Mouse (Mus musculus) liver, embryonic 15.5 days (tissue): ENCODE data around the gene 1700109H08Rik. TPM values are rescaled to one million over a fixed set of nuclear protein-coding genes. Genes with fewer than 3 reads are reported as not detected.
"Not testable (repeated sequence)": the region's sequence is repeated elsewhere in the genome, so short reads cannot be mapped to it uniquely, and the experiment has no call there.

ENCODE experiments used
- ATAC-seq: fragments of 200-750 bp; cut with Nextera tagmentation; 2 replicates; pipeline ENCODE4 v1.8.0; 2017; ENCODE audit warnings: moderate number of reproducible peaks, mild to moderate bottlenecking, moderate library complexity; ENCODE audit not compliant: insufficient read depth
- H3K27ac ChIP-seq: fragments of 300-500 bp; sonication (generic); replicated peaks from 2 replicates; pipeline ENCODE4 v1.5.1; 2015; ENCODE audit warnings: mild to moderate bottlenecking, inconsistent platforms
- H3K27me3 ChIP-seq: fragments of 300-500 bp; sonication (generic); 2 replicates; pipeline ENCODE4 v1.6.1; 2015; ENCODE audit warnings: mild to moderate bottlenecking, inconsistent platforms
- H3K36me3 ChIP-seq: fragments of 300-500 bp; sonication (generic); replicated peaks from 2 replicates; pipeline ENCODE4 v1.6.1; 2015; ENCODE audit warnings: moderate library complexity, mild to moderate bottlenecking, inconsistent platforms
- H3K4me1 ChIP-seq: fragments of 300-500 bp; sonication (generic); replicated peaks from 2 replicates; pipeline ENCODE4 v1.6.1; 2015; ENCODE audit warnings: inconsistent platforms
- H3K4me2 ChIP-seq: fragments of 300-500 bp; sonication (generic); 2 replicates; pipeline ENCODE4 v1.6.1; 2015; ENCODE audit warnings: moderate library complexity, mild to moderate bottlenecking, inconsistent platforms
- H3K4me3 ChIP-seq: fragments of 300-500 bp; sonication (generic); replicated peaks from 2 replicates; pipeline ENCODE4 v1.5.1; 2015; ENCODE audit warnings: mild to moderate bottlenecking, inconsistent platforms
- H3K9ac ChIP-seq: fragments of 300-500 bp; sonication (generic); 2 replicates; pipeline ENCODE4 v1.6.1; 2015; ENCODE audit warnings: moderate library complexity, mild to moderate bottlenecking, inconsistent platforms
- H3K9me3 ChIP-seq: fragments of 300-500 bp; sonication (generic); replicated peaks from 2 replicates; pipeline ENCODE4 v1.6.1; 2016; ENCODE audit warnings: inconsistent platforms
- WGBS: fragments of 180-500 bp; shearing (Covaris S2); methylation state at CpG from one replicate; pipeline ENCODE4 v1.1.7; 2015; ENCODE audit warnings: mixed read lengths; ENCODE audit not compliant: insufficient replicate concordance; 5-methylcytosine and 5-hydroxymethylcytosine counted together
- polyA plus RNA-seq: library from polyadenylated mRNA; unstranded; fragments of >200 nt; fragmentation: Nextera tagmentation; extraction: Ambion mirVana; gene quantifications from 2 replicates; pipeline ENCODE4 v1.2.1, GENCODE M21; 2015

The 1700109H08Rik gene
- polyA plus RNA-seq, 1 experiment from 2014 or later: 1.4 TPM

- H3K27me3 ChIP-seq: no peaks in the 10 kb centered on the region
- no peak overlapping the region for H3K27ac ChIP-seq
- peaks cover 9% of the 10 kb centered on the region for H3K4me1 ChIP-seq
- no peak overlapping the region for H3K4me3 ChIP-seq
- H3K9ac ChIP-seq: no peak overlapping the region
- ATAC-seq: no peak
- no peaks in the 10 kb centered on the region for H3K9me3 ChIP-seq
- peaks cover 11% of the 10 kb centered on the region for H3K36me3 ChIP-seq
- WGBS: 69% methylated on average over 3 of the region's 3 CpGs
- H3K4me2 ChIP-seq: no peak overlapping the region
Observed at GRCm38 (mm10) chr5:3600790-3601189, 29.4 kb downstream of the 1700109H08Rik start.

- H3K27me3 ChIP-seq: no peaks in the 10 kb centered on the region
- 84% methylated on average over 9 of the region's 9 CpGs for WGBS
- no peak overlapping the region for H3K4me3 ChIP-seq
- no peak overlapping the region for H3K27ac ChIP-seq
- H3K4me1 ChIP-seq: no peaks in the 10 kb centered on the region
- H3K36me3 ChIP-seq: peaks cover 34% of the 10 kb centered on the region
- no peak for ATAC-seq
- no peaks in the 10 kb centered on the region for H3K9me3 ChIP-seq
- no peak overlapping the region for H3K9ac ChIP-seq
- H3K4me2 ChIP-seq: no peak overlapping the region
Observed at GRCm38 (mm10) chr5:3607114-3607513, 35.7 kb downstream of the 1700109H08Rik start.

DNA sequence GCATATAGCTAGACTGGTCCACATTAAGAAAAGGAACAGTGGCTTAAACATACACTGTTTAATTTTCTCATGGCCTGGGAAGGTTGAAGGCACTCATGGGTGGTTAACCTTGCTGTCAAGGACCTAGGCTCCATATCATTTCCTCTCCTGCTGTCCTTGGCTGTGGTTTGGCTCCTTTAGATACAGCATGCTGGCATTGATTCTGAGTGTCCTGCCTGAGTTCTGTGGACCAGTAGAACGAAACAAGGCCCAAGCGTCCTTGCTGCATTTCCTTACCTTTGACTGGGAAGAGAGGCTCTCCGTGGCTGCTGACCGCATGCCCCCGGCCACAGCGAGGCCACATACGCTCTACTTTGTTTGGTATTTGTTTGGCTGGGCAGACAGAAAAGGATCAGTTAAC is 37.9 kb downstream of the 1700109H08Rik start:
- 85% methylated on average over 7 of the region's 7 CpGs for WGBS
- no peak overlapping the region for H3K27ac ChIP-seq
- H3K9ac ChIP-seq: no peak overlapping the region
- H3K4me2 ChIP-seq: no peak overlapping the region
- H3K9me3 ChIP-seq: no peaks in the 10 kb centered on the region
- H3K4me1 ChIP-seq: no peaks in the 10 kb centered on the region
- ATAC-seq: no peak
- peaks cover 41% of the 10 kb centered on the region for H3K36me3 ChIP-seq
- H3K4me3 ChIP-seq: no peak overlapping the region
- no peaks in the 10 kb centered on the region for H3K27me3 ChIP-seq

GRCm38 (mm10) chr5:3611835-3612234 is 40.5 kb downstream of the 1700109H08Rik start:
- not testable (repeated sequence) for H3K27ac ChIP-seq
- 75% methylated on average over 2 of the region's 2 CpGs for WGBS

DNA sequence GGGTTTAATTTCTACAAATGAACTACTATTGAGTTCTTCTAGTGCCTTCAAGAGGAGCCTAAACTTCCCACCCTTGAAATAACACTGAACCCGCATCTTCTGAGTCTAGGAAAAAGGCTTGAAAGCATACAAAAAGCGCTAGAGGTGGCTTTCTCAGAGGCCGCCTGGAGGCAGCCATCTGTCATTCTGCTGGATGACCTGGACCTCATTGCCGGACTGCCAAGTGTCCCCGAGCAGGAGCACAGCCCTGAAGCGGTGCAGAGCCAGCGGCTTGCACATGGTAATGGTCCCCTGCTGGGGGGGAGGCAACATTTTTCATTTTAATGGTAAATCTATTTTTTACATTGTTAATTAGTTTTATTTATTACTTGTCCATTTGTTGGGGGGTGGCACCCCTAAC is 49.1 kb downstream of the 1700109H08Rik start:
- no peaks in the 10 kb centered on the region for H3K27me3 ChIP-seq
- peaks cover 35% of the 10 kb centered on the region; the same call in 1 of the 2 replicates for H3K36me3 ChIP-seq
- no peak overlapping the region for H3K4me2 ChIP-seq
- H3K9me3 ChIP-seq: no peaks in the 10 kb centered on the region
- 71% methylated on average over 7 of the region's 7 CpGs for WGBS
- H3K4me1 ChIP-seq: no peaks in the 10 kb centered on the region
- H3K4me3 ChIP-seq: no peak overlapping the region
- no peak for ATAC-seq
- H3K9ac ChIP-seq: no peak overlapping the region
- H3K27ac ChIP-seq: no peak overlapping the region

More at GRCm38 (mm10) chr5:3611835-3612234, 40.5 kb downstream of the 1700109H08Rik start:
- peaks cover 34% of the 10 kb centered on the region for H3K36me3 ChIP-seq
- not testable (repeated sequence) for H3K27me3 ChIP-seq, H3K4me3 ChIP-seq, H3K9me3 ChIP-seq, H3K4me1 ChIP-seq, H3K4me2 ChIP-seq, H3K9ac ChIP-seq, ATAC-seq

GRCm38 (mm10) chr5:3630055-3630454 is 58.7 kb downstream of the 1700109H08Rik start:
- 83% methylated on average over 5 of the region's 5 CpGs for WGBS

DNA sequence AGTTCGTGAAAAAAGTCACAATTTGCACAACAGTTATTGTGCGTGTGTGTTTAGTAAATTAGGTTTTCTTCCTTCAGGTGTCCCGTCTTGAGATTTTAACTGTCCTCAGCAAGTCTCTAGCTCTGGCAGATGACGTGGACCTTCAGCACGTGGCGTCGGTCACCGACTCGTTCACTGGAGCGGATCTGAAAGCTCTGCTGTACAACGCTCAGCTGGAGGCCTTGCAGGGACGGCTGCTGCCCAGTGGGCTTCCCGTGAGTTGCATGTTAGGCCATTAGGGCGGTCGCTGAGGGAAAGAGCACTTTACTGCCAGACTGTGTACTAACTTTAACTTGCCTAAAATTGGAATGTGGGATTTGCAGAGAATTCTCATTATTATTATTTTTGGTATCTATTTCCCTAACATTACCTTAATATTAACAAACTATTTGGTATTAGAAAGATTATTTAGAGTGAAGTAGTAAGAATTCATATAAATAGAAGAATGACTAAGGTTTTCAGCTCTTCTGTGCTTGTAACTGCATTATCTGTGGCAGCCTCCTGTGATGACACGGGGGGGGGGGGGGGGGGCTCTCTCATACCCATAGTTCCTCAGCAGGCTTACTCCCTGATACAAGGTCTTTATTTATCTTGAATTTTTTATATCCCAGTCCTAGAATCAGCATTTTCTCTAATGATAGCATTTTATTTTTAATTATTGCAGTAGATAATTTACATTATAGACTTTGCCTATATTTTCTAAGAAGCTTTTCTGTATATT is 60.3 kb downstream of the 1700109H08Rik start:
- Histone ChIP-seq H3K9me3 (no peaks in the 10 kb centered on the region), H3K4me1 (0 out of 2 replicates have a peak, but pooled peaks cover 3% of the 10 kb centered on the region), H3K4me2 (no peak overlapping the region), H3K27ac (no peak overlapping the region), H3K9ac (no peak overlapping the region), H3K36me3 (0 out of 2 replicates have a peak, but pooled peaks cover under 1% of the 10 kb centered on the region), H3K27me3 (no peaks in the 10 kb centered on the region), H3K4me3 (no peak overlapping the region)
- no peak for ATAC-seq
- WGBS: 68% methylated on average over 16 of the region's 16 CpGs

More at GRCm38 (mm10) chr5:3630055-3630454, 58.7 kb downstream of the 1700109H08Rik start:
- H3K4me3 ChIP-seq: no peak overlapping the region
- H3K9me3 ChIP-seq: no peaks in the 10 kb centered on the region
- peaks cover 10% of the 10 kb centered on the region; the same call in 1 of the 2 replicates for H3K36me3 ChIP-seq
- no peaks in the 10 kb centered on the region for H3K27me3 ChIP-seq
- H3K9ac ChIP-seq: no peak overlapping the region
- H3K27ac ChIP-seq: no peak overlapping the region
- H3K4me2 ChIP-seq: no peak overlapping the region
- ATAC-seq: no peak
- 0 out of 2 replicates have a peak, but pooled peaks cover 3% of the 10 kb centered on the region for H3K4me1 ChIP-seq

- Histone ChIP-seq H3K4me3 (no peak overlapping the region), H3K9me3 (no peaks in the 10 kb centered on the region), H3K27ac (no peak overlapping the region), H3K4me2 (no peak overlapping the region), H3K36me3 (peaks cover 2% of the 10 kb centered on the region; the same call in 1 of the 2 replicates), H3K27me3 (no peaks in the 10 kb centered on the region), H3K9ac (no peak overlapping the region), H3K4me1 (0 out of 2 replicates have a peak, but pooled peaks cover 3% of the 10 kb centered on the region)
- no peak for ATAC-seq
- WGBS: 64% methylated on average over 5 of the region's 5 CpGs
Observed at GRCm38 (mm10) chr5:3632285-3632684, 60.9 kb downstream of the 1700109H08Rik start.

- Histone ChIP-seq H3K4me1 (0 out of 2 replicates have a peak, but pooled peaks cover 3% of the 10 kb centered on the region), H3K9ac (no peak overlapping the region), H3K27me3 (no peaks in the 10 kb centered on the region), H3K4me3 (no peak overlapping the region), H3K36me3 (peaks cover 5% of the 10 kb centered on the region; the same call in 1 of the 2 replicates), H3K9me3 (no peaks in the 10 kb centered on the region), H3K4me2 (no peak overlapping the region), H3K27ac (no peak overlapping the region)
- ATAC-seq: no peak
- 84% methylated on average over 13 of the region's 13 CpGs for WGBS
Observed at GRCm38 (mm10) chr5:3633315-3633714, 61.9 kb downstream of the 1700109H08Rik start.

- 70% methylated on average over 4 of the region's 4 CpGs for WGBS
- H3K36me3 ChIP-seq: peaks cover 5% of the 10 kb centered on the region; the same call in 1 of the 2 replicates
- H3K4me2 ChIP-seq: no peak overlapping the region
- no peak overlapping the region for H3K27ac ChIP-seq
- H3K4me3 ChIP-seq: no peak overlapping the region
- no peak for ATAC-seq
- 0 out of 2 replicates have a peak, but pooled peaks cover 3% of the 10 kb centered on the region for H3K4me1 ChIP-seq
- H3K9ac ChIP-seq: no peak overlapping the region
- no peaks in the 10 kb centered on the region for H3K9me3 ChIP-seq
- no peaks in the 10 kb centered on the region for H3K27me3 ChIP-seq
Observed at GRCm38 (mm10) chr5:3633951-3634350, 62.6 kb downstream of the 1700109H08Rik start.
